Mouse (Mus musculus) gastrocnemius, adult 2 months (tissue): ENCODE results near the gene Ntpcr. TPM values are rescaled to one million over a fixed set of nuclear protein-coding genes. Genes with fewer than 3 reads are reported as not detected.

Experiments
- DNase-seq: peaks from one replicate; pipeline ENCODE4 v3.0.0; 2022
- H3K27ac ChIP-seq: fragments of 200-600 bp; 2 replicates; pipeline ENCODE4 v1.8.1; 2022; ENCODE audit warnings: mild to moderate bottlenecking
- H3K4me3 ChIP-seq: fragments of 200-600 bp; 2 replicates; pipeline ENCODE4 v1.8.1; 2022; ENCODE audit warnings: mild to moderate bottlenecking, moderate library complexity
- CTCF ChIP-seq: fragments of 200-600 bp; IDR thresholded peaks from 2 replicates; pipeline ENCODE4 v1.8.1; 2022; ENCODE audit warnings: antibody characterized with exemption, mild to moderate bottlenecking, moderate library complexity
- intact Hi-C: fragments of 180-260 bp; cut with DNase I; formaldehyde crosslinking; loops from one replicate; pipeline ENCODE4 v1.15.1; 2025
- total RNA-seq, 2 experiments: library from RNA; stranded (reverse); gene quantifications; 2 replicates each; pipeline ENCODE4 v1.2.3; 2021

Ntpcr gene
- total RNA-seq, 2 experiments from 2014 or later = 10.5 to 11.2 TPM

DNA sequence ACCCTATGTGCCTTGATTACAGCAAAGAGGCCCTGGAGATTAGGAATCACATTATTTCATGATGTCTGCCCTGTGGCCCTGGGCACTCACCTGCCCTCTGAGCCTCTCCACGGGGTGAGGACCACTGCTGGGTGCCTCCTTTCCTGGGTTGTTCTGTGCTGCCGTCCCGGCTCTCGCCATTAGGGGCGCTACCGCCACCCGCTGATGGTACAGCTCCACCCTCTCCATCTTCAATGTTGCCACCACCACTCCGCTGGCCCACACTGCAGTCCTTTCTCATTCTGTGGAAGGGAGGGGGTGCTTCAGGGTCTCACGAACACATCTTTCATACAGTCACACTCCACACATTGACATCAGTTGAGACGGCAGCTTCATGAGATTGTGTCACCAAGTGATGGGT lies 29.3 kb downstream of the Ntpcr start:
- DNase-seq = peak; percentile 37
- no peak overlapping the region for H3K27ac ChIP-seq
- TF ChIP-seq CTCF = peak; percentile 51
- intact Hi-C loops = no loop called here
- H3K4me3 ChIP-seq = no peak overlapping the region

GRCm38 (mm10) chr8:125763066-125763786 lies 33.5 kb downstream of the Ntpcr start:
- intact Hi-C loops = no loop called here
- Histone ChIP-seq H3K4me3 (no peak overlapping the region), H3K27ac (no peak overlapping the region)
- DNase-seq = no peak
- no peak for TF ChIP-seq CTCF

- Histone ChIP-seq H3K4me3 (no peak overlapping the region), H3K27ac (no peak overlapping the region)
- no peak for TF ChIP-seq CTCF
- intact Hi-C loops = no loop called here
- DNase-seq = no peak
These were observed 38.3 kb downstream of the Ntpcr start for GRCm38 (mm10) chr8:125768079-125768478.

- intact Hi-C loops = no loop called here
- Histone ChIP-seq H3K27ac (no peak overlapping the region), H3K4me3 (no peak overlapping the region)
- no peak for DNase-seq
- TF ChIP-seq CTCF = no peak
These were observed 42.5 kb downstream of the Ntpcr start for GRCm38 (mm10) chr8:125772300-125772699.

DNA sequence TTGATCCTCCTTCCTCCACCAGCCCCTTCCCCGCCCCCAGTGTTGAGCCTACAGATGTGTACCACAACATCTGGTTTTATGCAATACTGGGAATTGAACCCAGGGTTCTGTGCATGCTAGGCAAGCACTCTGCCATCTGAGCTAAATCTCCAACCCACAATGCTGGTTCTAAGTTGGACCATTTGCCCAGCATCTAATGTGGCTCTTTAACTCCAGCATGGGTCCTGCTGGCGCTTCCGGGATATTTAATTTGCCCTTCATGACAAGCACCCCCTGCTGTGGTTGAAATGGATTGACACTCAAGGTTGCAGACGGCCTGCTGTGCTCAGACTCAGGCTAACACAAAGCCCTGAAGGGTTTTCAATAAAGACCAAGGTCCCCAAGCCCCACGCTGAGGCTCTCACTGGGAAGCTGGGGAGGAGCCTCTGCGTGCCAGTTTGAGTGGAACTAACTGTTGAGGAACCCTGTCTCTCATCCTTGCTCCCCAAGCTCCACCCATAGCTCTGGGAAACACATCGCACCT lies 43.6 kb downstream of the Ntpcr start:
- no peak overlapping the region for H3K4me3 ChIP-seq
- no peak overlapping the region for H3K27ac ChIP-seq
- DNase-seq = no peak
- TF ChIP-seq CTCF = no peak
- intact Hi-C loops = no loop called here

- no peak for TF ChIP-seq CTCF
- no peak overlapping the region for H3K27ac ChIP-seq
- DNase-seq = no peak
- H3K4me3 ChIP-seq = no peak overlapping the region
- intact Hi-C loops = no loop called here
These were observed 45.3 kb downstream of the Ntpcr start for GRCm38 (mm10) chr8:125775031-125775430.

- Histone ChIP-seq H3K4me3 (no peak overlapping the region), H3K27ac (no peak overlapping the region)
- no peak for DNase-seq
- intact Hi-C loops = no loop called here
- no peak for TF ChIP-seq CTCF
These were observed 46.6 kb downstream of the Ntpcr start for GRCm38 (mm10) chr8:125776314-125776713.

DNA sequence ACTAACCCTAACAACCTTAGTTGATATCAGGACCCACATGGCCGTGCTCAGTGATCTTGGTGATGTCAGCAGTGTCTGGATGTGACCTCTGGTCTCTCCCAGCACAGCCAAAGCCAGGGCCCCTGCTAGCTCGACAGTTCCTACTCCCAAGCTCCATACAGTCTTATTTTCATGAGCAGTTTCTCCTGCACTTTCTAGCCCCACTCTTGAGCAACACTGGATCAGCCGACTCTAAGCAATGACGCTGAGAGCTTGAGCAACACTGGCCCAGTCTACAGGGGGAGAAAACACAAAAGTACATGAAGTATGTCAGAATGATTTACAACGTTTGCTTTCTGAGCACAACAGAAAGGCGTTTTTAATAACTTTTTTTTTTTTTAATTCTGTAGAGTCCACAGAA lies 47.0 kb downstream of the Ntpcr start:
- H3K4me3 ChIP-seq = no peak overlapping the region
- intact Hi-C loops = no loop called here
- DNase-seq = no peak
- no peak for TF ChIP-seq CTCF
- no peak overlapping the region for H3K27ac ChIP-seq

DNA sequence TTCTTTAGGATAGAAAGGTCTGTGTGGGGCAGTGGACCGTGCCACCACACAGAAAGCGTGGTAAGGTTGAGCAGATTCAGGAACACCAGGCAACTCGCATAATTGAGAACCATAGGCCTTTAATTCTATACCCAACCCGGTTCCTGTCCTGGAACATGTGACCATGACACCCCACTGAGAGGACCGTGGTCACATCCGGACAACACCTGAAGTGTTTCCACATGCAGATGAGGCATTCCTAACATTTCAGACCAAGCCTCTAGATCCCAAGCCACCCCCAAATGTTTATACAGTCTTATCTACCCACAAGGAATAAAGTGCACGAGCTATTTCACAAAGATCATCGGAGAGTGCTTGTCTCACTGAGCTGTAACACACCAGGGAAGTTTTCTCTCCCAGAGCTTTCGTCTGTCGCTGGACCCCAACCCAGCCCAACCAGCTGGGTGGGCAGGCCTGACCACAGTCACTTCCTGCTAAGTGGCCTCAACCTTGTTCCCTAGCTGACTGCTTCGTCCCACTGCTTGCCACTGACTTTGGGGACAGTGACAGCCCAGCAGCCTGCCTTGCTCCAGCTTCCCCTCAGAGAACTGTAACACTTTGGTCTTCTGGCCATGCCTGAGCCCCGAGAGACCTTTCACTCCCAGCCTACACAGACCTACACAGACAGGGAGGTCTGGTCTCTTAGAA lies 47.9 kb downstream of the Ntpcr start:
- H3K27ac ChIP-seq = no peak overlapping the region
- intact Hi-C loops = no loop called here
- TF ChIP-seq CTCF = no peak
- H3K4me3 ChIP-seq = no peak overlapping the region
- no peak for DNase-seq

DNA sequence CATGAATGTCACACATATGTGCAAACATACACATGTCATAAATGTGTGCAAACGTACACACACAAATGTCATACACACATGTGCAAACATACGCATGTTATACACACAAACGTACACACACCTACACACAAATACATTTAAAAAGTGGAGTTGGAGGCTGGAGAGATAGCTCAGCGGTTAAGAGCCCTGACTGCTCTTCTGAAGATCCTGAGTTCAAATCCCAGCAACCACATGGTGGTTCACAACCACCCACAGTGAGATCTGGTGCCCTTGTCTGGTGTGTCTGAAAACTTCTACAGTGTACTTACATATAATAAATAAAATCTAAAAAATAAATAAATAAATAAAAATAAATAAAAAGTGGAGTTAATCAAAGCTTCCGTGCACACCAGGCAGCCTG lies 49.2 kb downstream of the Ntpcr start:
- no peak for TF ChIP-seq CTCF
- Histone ChIP-seq H3K4me3 (no peak overlapping the region), H3K27ac (no peak overlapping the region)
- intact Hi-C loops = no loop called here
- DNase-seq = no peak

GRCm38 (mm10) chr8:125779656-125780055 lies 49.9 kb downstream of the Ntpcr start:
- no peak for DNase-seq
- Histone ChIP-seq H3K4me3 (no peak overlapping the region), H3K27ac (no peak overlapping the region)
- TF ChIP-seq CTCF = no peak
- intact Hi-C loops = no loop called here

GRCm38 (mm10) chr8:125782161-125782560 lies 52.4 kb downstream of the Ntpcr start:
- Histone ChIP-seq H3K27ac (no peak overlapping the region), H3K4me3 (no peak overlapping the region)
- no peak for DNase-seq
- TF ChIP-seq CTCF = no peak
- intact Hi-C loops = no loop called here

GRCm38 (mm10) chr8:125786886-125787285 lies 57.1 kb downstream of the Ntpcr start:
- intact Hi-C loops = no loop called here
- H3K27ac ChIP-seq = no peak overlapping the region
- DNase-seq = no peak
- no peak for TF ChIP-seq CTCF
- no peak overlapping the region for H3K4me3 ChIP-seq
